Mouse (Mus musculus) left cerebral cortex, adult 2 months (tissue): ENCODE results near the gene Pex16. TPM values are rescaled to one million over a fixed set of nuclear protein-coding genes. Genes with fewer than 3 reads are reported as not detected.

Experiments used
- DNase-seq, 2 experiments: peaks; one replicate each; pipeline ENCODE4 v3.0.0; 2021 to 2022; ENCODE audit warnings: low spot score in 2 of 2, mixed read lengths in 1 of 2; ENCODE audit errors: extremely low spot score in 1 of 2
- H3K27ac ChIP-seq: fragments of 200-600 bp; 2 replicates; pipeline ENCODE4 v1.8.1; 2022
- H3K4me3 ChIP-seq: fragments of 200-600 bp; 2 replicates; pipeline ENCODE4 v1.8.1; 2022
- CTCF ChIP-seq: fragments of 200-600 bp; IDR thresholded peaks from 2 replicates; pipeline ENCODE4 v1.8.1; 2022; ENCODE audit warnings: antibody characterized with exemption, mild to moderate bottlenecking, moderate library complexity
- intact Hi-C: fragments of 180-260 bp; cut with DNase I; formaldehyde crosslinking; loops from one replicate; pipeline ENCODE4 v1.15.1; 2025
- total RNA-seq, 2 experiments: library from RNA; stranded (reverse); gene quantifications; 2 replicates each; pipeline ENCODE4 v1.2.3; 2021

Gene Pex16
- total RNA-seq, 2 experiments from 2014 or later: 33.4 to 37.1 TPM

DNA sequence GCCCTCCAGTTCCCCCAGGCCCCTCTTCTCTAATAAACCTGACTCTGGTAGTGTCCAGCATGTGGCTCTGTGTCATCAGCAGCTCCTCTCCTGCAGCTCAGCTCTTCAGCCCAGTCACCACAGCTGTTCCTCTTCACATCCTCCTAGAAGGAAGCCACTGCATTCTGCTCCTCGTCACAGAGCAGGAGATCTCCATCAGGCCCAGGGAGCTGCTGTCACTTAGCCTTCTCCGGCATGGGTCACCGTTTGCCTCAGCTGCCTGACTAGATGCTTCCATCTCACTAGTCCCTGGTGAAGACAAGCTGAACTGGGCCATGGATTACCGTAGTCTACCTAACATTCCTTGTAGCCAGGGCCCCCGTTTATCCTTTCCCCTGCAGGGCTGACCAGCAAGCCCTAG lies 6.7 kb downstream of the Pex16 start:
- no peak overlapping the region for H3K4me3 ChIP-seq
- TF ChIP-seq CTCF: no peak
- no peak overlapping the region for H3K27ac ChIP-seq
- intact Hi-C loops: loop anchor here (5.0 kb wide), 1 partner anchor 449 kb away; the partner anchor contains the start of gene Mdk
- no peak for DNase-seq

- DNase-seq: no peak
- no peak for TF ChIP-seq CTCF
- H3K4me3 ChIP-seq: no peak within 1 kb of the TSS
- no peak within 1 kb of the TSS for H3K27ac ChIP-seq
- intact Hi-C loops: loop anchor here (5.0 kb wide), 1 partner anchor 450 kb away; the partner anchor contains the start of gene Mdk
These were observed 7.6 kb downstream of the Pex16 start, which contains the start of gene 1700029I15Rik for GRCm38 (mm10) chr2:92381901-92382588. Gene 1700029I15Rik (plus strand): TSS chr2:92382538.

- Histone ChIP-seq H3K4me3 (no peak overlapping the region), H3K27ac (no peak overlapping the region)
- no peak for TF ChIP-seq CTCF
- intact Hi-C loops: loop anchor here (5.0 kb wide), 1 partner anchor 450 kb away; the partner anchor contains the start of gene Mdk
- no peak for DNase-seq
These were observed 8.3 kb downstream of the Pex16 start for GRCm38 (mm10) chr2:92382759-92383158.

DNA sequence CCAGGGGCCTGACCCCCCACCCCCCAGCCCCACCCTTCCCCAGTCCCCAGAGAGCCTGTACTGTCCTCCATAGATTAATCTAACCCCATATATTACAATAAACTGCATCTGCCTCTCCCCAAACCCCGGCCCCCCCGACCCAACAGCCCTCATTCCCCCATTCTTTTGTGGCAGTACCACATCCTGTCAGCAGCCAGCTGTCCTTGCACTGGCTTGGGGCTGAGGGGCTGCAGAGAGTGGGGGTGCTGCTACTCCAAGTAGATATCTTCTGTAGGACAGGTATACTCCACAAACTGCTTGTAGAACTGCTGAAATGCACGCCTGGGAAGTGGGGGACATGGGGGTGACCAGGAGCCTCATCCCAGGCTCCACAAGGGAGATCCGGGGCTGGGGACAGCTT lies 9.6 kb downstream of the Pex16 start:
- Histone ChIP-seq H3K4me3 (no peak overlapping the region), H3K27ac (no peak overlapping the region)
- no peak for DNase-seq
- TF ChIP-seq CTCF: no peak
- intact Hi-C loops: loop anchor here (5.0 kb wide), 1 partner anchor 452 kb away; the partner anchor contains the start of gene Mdk

- no peak overlapping the region for H3K4me3 ChIP-seq
- intact Hi-C loops: no loop called here
- H3K27ac ChIP-seq: peak overlapping the region; percentile 51
- TF ChIP-seq CTCF: no peak; the same call in 1 of the 2 replicates
- no peak for DNase-seq
These were observed 10.9 kb downstream of the Pex16 start for GRCm38 (mm10) chr2:92385113-92386051.

GRCm38 (mm10) chr2:92386821-92387570 lies 12.5 kb downstream of the Pex16 start:
- peak overlapping the region; percentile 93 for H3K27ac ChIP-seq
- no peak for TF ChIP-seq CTCF
- peak overlapping the region; percentile 71 for H3K4me3 ChIP-seq
- no peak for DNase-seq
- intact Hi-C loops: no loop called here

DNA sequence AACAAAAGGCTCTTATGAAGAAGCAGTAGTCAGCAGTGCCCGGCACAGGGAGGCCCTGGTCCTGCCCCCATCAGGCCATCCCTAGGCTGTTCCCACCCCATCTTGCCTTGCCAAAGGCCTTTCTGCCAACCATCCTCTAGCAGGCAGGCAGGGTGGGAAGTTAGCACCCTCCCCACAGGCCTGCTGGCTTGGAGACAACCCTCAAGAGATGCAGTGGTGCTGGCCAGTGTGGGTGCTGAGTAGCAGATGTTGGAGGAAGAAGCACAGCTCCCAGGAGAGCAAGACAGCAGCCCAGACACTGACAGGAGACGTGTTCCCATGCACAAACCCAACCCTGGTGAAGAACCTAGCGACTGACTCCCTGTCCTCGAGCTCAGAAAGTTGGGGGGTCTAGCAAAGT lies 13.2 kb downstream of the Pex16 start:
- no peak for TF ChIP-seq CTCF
- Histone ChIP-seq H3K27ac (peak overlapping the region; percentile 93), H3K4me3 (peak overlapping the region; percentile 71)
- DNase-seq: peak; percentile 45 to 65
- intact Hi-C loops: no loop called here

DNA sequence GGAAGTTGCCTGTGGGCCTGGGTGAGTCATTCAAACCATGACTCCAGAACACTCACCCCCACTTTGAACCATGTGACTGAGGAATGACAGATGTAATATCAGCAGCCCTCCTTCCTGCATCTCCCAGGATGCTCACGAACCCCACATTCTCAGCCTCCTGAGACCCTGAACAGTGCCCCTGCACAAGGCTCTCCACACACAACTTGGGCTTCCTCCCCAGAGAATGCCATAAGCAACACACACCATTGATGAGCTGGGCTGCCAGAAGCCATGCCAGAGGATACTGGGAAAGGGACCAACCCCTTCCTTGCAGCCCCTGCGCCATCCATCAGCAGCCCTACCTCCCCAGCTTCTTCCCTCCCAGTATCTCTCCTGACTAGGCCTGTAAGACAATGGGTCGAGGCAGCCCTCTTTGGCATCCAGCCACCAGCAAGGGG lies 13.6 kb downstream of the Pex16 start:
- no peak for DNase-seq
- TF ChIP-seq CTCF: no peak

GRCm38 (mm10) chr2:92388891-92389641 lies 14.6 kb downstream of the Pex16 start:
- peak; percentile 91 to 94 for DNase-seq
- peak overlapping the region; percentile 71 for H3K4me3 ChIP-seq
- peak overlapping the region; percentile 93 for H3K27ac ChIP-seq
- no peak; the same call in 1 of the 2 replicates for TF ChIP-seq CTCF
- intact Hi-C loops: loop anchor here (1.0 kb wide), 1 partner anchor 43 kb away; no protein-coding TSS in a partner anchor

More for the DNA sequence above, 13.6 kb downstream of the Pex16 start:
- intact Hi-C loops: no loop called here
- Histone ChIP-seq H3K4me3 (peak overlapping the region; percentile 71), H3K27ac (peak overlapping the region; percentile 93)

DNA sequence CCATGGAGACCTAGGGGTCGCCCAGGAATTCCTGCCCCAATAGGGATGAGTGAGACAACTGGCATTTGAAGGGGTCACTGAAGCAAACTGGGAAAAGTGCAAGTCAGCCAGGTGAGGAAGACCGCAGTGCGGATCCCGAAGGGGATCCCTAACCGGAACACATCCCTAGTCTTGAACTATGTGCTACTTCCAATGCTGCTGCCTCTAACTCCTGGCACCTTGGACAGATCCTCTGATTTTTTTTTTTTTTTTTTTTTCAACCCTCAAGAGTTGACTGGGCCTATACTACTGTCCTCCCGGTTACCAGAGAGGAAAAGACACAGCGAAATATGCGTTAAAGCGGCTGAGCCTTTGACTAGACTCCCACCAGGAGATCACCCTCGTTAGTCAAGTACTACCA lies 15.2 kb downstream of the Pex16 start:
- Histone ChIP-seq H3K4me3 (peak overlapping the region; percentile 71), H3K27ac (peak overlapping the region; percentile 93)
- no peak for TF ChIP-seq CTCF
- intact Hi-C loops: loop anchor here (1.0 kb wide), 1 partner anchor 43 kb away; no protein-coding TSS in a partner anchor
- DNase-seq: no peak
